Mouse (Mus musculus) myocyte (in vitro differentiated cells): ENCODE measurements around the gene Dnal1.
A peak's percentile ranks its signal among the peaks of the same experiment; 100 is the strongest.

Source experiments
- E2F4 ChIP-seq: IDR thresholded peaks from one replicate; pipeline ENCODE4 v1.6.1; 2011; ENCODE audit warnings: mild to moderate bottlenecking, control low read depth, moderate library complexity; ENCODE audit not compliant: insufficient read depth
- MAX ChIP-seq: IDR thresholded peaks from one replicate; pipeline ENCODE4 v1.6.1; 2011; ENCODE audit warnings: low read depth, mild to moderate bottlenecking, control low read depth
- MYOD1 ChIP-seq, 3 experiments: IDR thresholded peaks; one replicate each; pipeline ENCODE4 v1.6.1; 2011; ENCODE audit warnings: control low read depth in 2 of 3, low read depth in 2 of 3, mild to moderate bottlenecking in 2 of 3, moderate library complexity in 1 of 3; ENCODE audit not compliant: insufficient read length in 2 of 3, control insufficient read depth in 1 of 3
- MYOG ChIP-seq, 3 experiments: IDR thresholded peaks; one replicate each; pipeline ENCODE4 v1.6.1; 2011; ENCODE audit warnings: control low read depth in 2 of 3, low read depth in 2 of 3, mild to moderate bottlenecking in 2 of 3; ENCODE audit not compliant: insufficient read length in 2 of 3, control insufficient read depth in 1 of 3, insufficient read depth in 1 of 3
- POLR2A ChIP-seq: IDR thresholded peaks from one replicate; pipeline ENCODE4 v1.6.1; 2011; ENCODE audit warnings: low read depth, mild to moderate bottlenecking, control low read depth, moderate library complexity; ENCODE audit not compliant: insufficient read length
- POLR2AphosphoS2 ChIP-seq: IDR thresholded peaks from one replicate; pipeline ENCODE4 v1.6.1; 2011; ENCODE audit warnings: low read depth, control low read depth; ENCODE audit not compliant: insufficient read length
- REST ChIP-seq: IDR thresholded peaks from one replicate; pipeline ENCODE4 v1.6.1; 2011; ENCODE audit warnings: mild to moderate bottlenecking, control low read depth, moderate library complexity; ENCODE audit not compliant: insufficient read depth, insufficient read length
- SRF ChIP-seq: IDR thresholded peaks from one replicate; pipeline ENCODE4 v1.6.1; 2011; ENCODE audit warnings: low read depth; ENCODE audit not compliant: control insufficient read depth, insufficient read length
- TCF12 ChIP-seq: IDR thresholded peaks from one replicate; pipeline ENCODE4 v1.6.1; 2011; ENCODE audit warnings: mild to moderate bottlenecking, control low read depth; ENCODE audit not compliant: poor library complexity, insufficient read depth, severe bottlenecking
- TCF3 ChIP-seq: IDR thresholded peaks from one replicate; pipeline ENCODE4 v1.6.1; 2011; ENCODE audit warnings: low read depth, control low read depth; ENCODE audit not compliant: insufficient read length
- USF1 ChIP-seq: IDR thresholded peaks from one replicate; pipeline ENCODE4 v1.6.1; 2011; ENCODE audit warnings: low read depth, mild to moderate bottlenecking, control low read depth, moderate library complexity

- TF ChIP-seq MAX, result no peak
- TF ChIP-seq REST, result no peak
- TF ChIP-seq MYOD1 (IDR thresholded peaks at IDR 0.05; ENCODE audit: control insufficient read depth in 1 of 3, insufficient read length in 2 of 3, low read depth in 2 of 3), result no peak
- TF ChIP-seq POLR2A, result peak; percentile 49
- TF ChIP-seq MYOG (IDR thresholded peaks at IDR 0.05; ENCODE audit: control insufficient read depth in 1 of 3, insufficient read depth in 1 of 3, insufficient read length in 2 of 3, low read depth in 2 of 3), result no peak
- no peak for TF ChIP-seq TCF12
- no peak for TF ChIP-seq SRF
- TF ChIP-seq E2F4, result no peak
- no peak for TF ChIP-seq POLR2AphosphoS2
- TF ChIP-seq TCF3, result no peak
- no peak for TF ChIP-seq USF1
These were observed 61.5 kb downstream of the Dnal1 start for GRCm38 (mm10) chr12:84175659-84176061.
